ENCODE assay signal across 9 mouse cellular contexts in genomic region chr12:92737623-92738370, GRCm38 (mm10).
DNase-seq lines count a peak whose midpoint lies in the region; ATAC-seq lines count a peak whose summit lies in the region.
"Had no signal": no experiment of that assay in that cellular context is flagged by ENCODE, and none has a peak within 500 bp of the region (broad histone marks: within the 10 kb centered on the region; RNA-seq: fewer than 3 reads in every experiment).

No protein-coding gene starts in this region.

- 67% methylated on average over 12 of the region's 12 CpGs for whole genome bisulfite sequencing in liver, embryonic 11.5 days

- no peaks in the 10 kb centered on the region for H3K9me3 ChIP-seq in liver, embryonic 11.5 days (ENCODE audit: control insufficient read depth, low read length)

- intact Hi-C loops in left cerebral cortex, postnatal 36 days (cut with DNase I), result no loop called here

- no peak overlapping the region for H3K4me2 ChIP-seq in liver, embryonic 11.5 days

- H3K4me3 ChIP-seq in liver, embryonic 11.5 days (ENCODE audit: low read depth, low read length), result no peak overlapping the region

- H3K36me3 ChIP-seq in liver, embryonic 11.5 days (ENCODE audit: control insufficient read depth, insufficient read depth, low read length), result no peaks in the 10 kb centered on the region

- no peaks in the 10 kb centered on the region for H3K27me3 ChIP-seq in liver, embryonic 11.5 days (replicated peaks; ENCODE audit: control insufficient read depth, insufficient read depth, low read length)

- DNase-seq in left cerebral cortex, adult 18-20 months (ENCODE audit: low spot score in 2 of 2), result peak; percentile 13 to 25
- no peak for DNase-seq in left cerebral cortex, adult 11 months (ENCODE audit: low spot score)
- DNase-seq in cerebellum, postnatal 36 days, result peak; percentile 76 to 78
- DNase-seq in left cerebral cortex, postnatal 36 days (ENCODE audit: low spot score in 2 of 2), result peak; percentile 11 to 12
- DNase-seq in thymus, postnatal 25 days, result peak; percentile 22
- no peak for DNase-seq in MN1 (ENCODE audit: low spot score)
- no peak for DNase-seq in liver, embryonic 11.5 days (ENCODE audit: low spot score)
- no peak for DNase-seq in heart, adult 11 months

- ATAC-seq in liver, embryonic 11.5 days (replicated peaks; ENCODE audit: low FRiP score), result no peak
- ATAC-seq: lung, postnatal 0 days had no signal

- H3K27ac ChIP-seq in liver, embryonic 11.5 days (ENCODE audit: low read depth, low read length), result no peak overlapping the region

- H3K9ac ChIP-seq in liver, embryonic 11.5 days (ENCODE audit: low read depth, low read length), result no peak overlapping the region

- no peaks in the 10 kb centered on the region for H3K4me1 ChIP-seq in liver, embryonic 11.5 days (replicated peaks; ENCODE audit: control insufficient read depth, insufficient read depth, low read length)

Comparison
In these comparisons a context has a peak if more than half of its experiments do, and no peak if none do; other contexts are left out.
1. DNase-seq: peak in left cerebral cortex, adult 18-20 months (2 of 2), cerebellum, postnatal 36 days (2 of 2), left cerebral cortex, postnatal 36 days (2 of 2) and thymus, postnatal 25 days (single experiment); none in left cerebral cortex, adult 11 months (single experiment), MN1 (single experiment), liver, embryonic 11.5 days (single experiment) and heart, adult 11 months (single experiment).